Mouse (Mus musculus) ES-Bruce4 (cell line): ENCODE data around the gene Adamts7. TPM values are rescaled to one million over a fixed set of nuclear protein-coding genes. Genes with fewer than 3 reads are reported as not detected.

Source experiments
- H3K27ac ChIP-seq: 2 replicates; pipeline ENCODE4 v1.5.1; 2012; ENCODE audit warnings: low read length, inconsistent platforms; ENCODE audit not compliant: insufficient read depth
- H3K27me3 ChIP-seq: 2 replicates; pipeline ENCODE4 v1.6.1; 2012; ENCODE audit warnings: mild to moderate bottlenecking, low read length, inconsistent platforms; ENCODE audit not compliant: control insufficient read depth, poor library complexity, insufficient read depth, severe bottlenecking
- H3K36me3 ChIP-seq: 2 replicates; pipeline ENCODE4 v1.6.1; 2012; ENCODE audit warnings: inconsistent platforms, mild to moderate bottlenecking, low read length, moderate library complexity; ENCODE audit not compliant: control insufficient read depth, poor library complexity, insufficient read depth, severe bottlenecking
- H3K4me1 ChIP-seq: one replicate; pipeline ENCODE4 v1.8.1; 2011; ENCODE audit warnings: low read length; ENCODE audit not compliant: control insufficient read depth, insufficient read depth
- H3K4me3 ChIP-seq: 2 replicates; pipeline ENCODE4 v1.5.1; 2011; ENCODE audit warnings: low read depth, mild to moderate bottlenecking, low read length
- H3K9ac ChIP-seq: 2 replicates; pipeline ENCODE4 v1.6.1; 2012; ENCODE audit warnings: low read depth, mild to moderate bottlenecking, inconsistent platforms; ENCODE audit not compliant: poor library complexity, severe bottlenecking
- H3K9me3 ChIP-seq: replicated peaks from 2 replicates; pipeline ENCODE4 v1.6.1; 2012; ENCODE audit warnings: mild to moderate bottlenecking, low read length, inconsistent platforms; ENCODE audit not compliant: control insufficient read depth, poor library complexity, insufficient read depth, severe bottlenecking
- CTCF ChIP-seq: IDR thresholded peaks from one replicate; pipeline ENCODE4 v1.8.1; 2011; ENCODE audit warnings: low read depth, low read length
- EP300 ChIP-seq: IDR thresholded peaks from 2 replicates; pipeline ENCODE4 v1.6.1; 2011; ENCODE audit warnings: low read depth, low read length; ENCODE audit not compliant: insufficient read depth
- POLR2A ChIP-seq: IDR thresholded peaks from one replicate; pipeline ENCODE4 v1.8.1; 2011; ENCODE audit warnings: low read length; ENCODE audit not compliant: insufficient read depth
- polyA plus RNA-seq: library from polyadenylated mRNA; stranded (reverse); fragments of >200 nt; gene quantifications from 2 replicates; pipeline ENCODE4 v1.2.4, GENCODE M21; 2011; ENCODE audit warnings: low read depth; ENCODE audit not compliant: missing spikeins, insufficient read depth, insufficient read length

Gene Adamts7
- polyA plus RNA-seq, 1 experiment, result 4.2 TPM

GRCm38 (mm10) chr9:90166615-90167014 is 3.7 kb downstream of the Adamts7 start:
- no peaks in the 10 kb centered on the region for H3K9me3 ChIP-seq
- no peaks in the 10 kb centered on the region for H3K27me3 ChIP-seq
- H3K4me3 ChIP-seq, result no peak overlapping the region
- no peaks in the 10 kb centered on the region for H3K4me1 ChIP-seq
- no peak overlapping the region for H3K9ac ChIP-seq
- H3K27ac ChIP-seq, result no peak overlapping the region
- TF ChIP-seq EP300 (no peak), CTCF (no peak), POLR2A (no peak)
- no peaks in the 10 kb centered on the region for H3K36me3 ChIP-seq

- H3K27me3 ChIP-seq, result no peaks in the 10 kb centered on the region
- TF ChIP-seq EP300 (no peak), POLR2A (no peak), CTCF (no peak)
- no peak overlapping the region for H3K27ac ChIP-seq
These were observed 7.1 kb downstream of the Adamts7 start for GRCm38 (mm10) chr9:90169965-90170364.

GRCm38 (mm10) chr9:90171421-90171820 is 8.6 kb downstream of the Adamts7 start:
- TF ChIP-seq EP300, result no peak
- no peak for TF ChIP-seq POLR2A
- no peak for TF ChIP-seq CTCF
- H3K36me3 ChIP-seq, result no peaks in the 10 kb centered on the region

More at GRCm38 (mm10) chr9:90169965-90170364, 7.1 kb downstream of the Adamts7 start:
- no peaks in the 10 kb centered on the region for H3K36me3 ChIP-seq
- H3K9ac ChIP-seq, result no peak overlapping the region
- no peaks in the 10 kb centered on the region for H3K9me3 ChIP-seq
- no peaks in the 10 kb centered on the region for H3K4me1 ChIP-seq
- H3K4me3 ChIP-seq, result no peak overlapping the region

GRCm38 (mm10) chr9:90172528-90173321 is 9.9 kb downstream of the Adamts7 start:
- Histone ChIP-seq H3K27ac (no peak overlapping the region), H3K27me3 (no peaks in the 10 kb centered on the region), H3K9me3 (no peaks in the 10 kb centered on the region), H3K4me1 (no peaks in the 10 kb centered on the region), H3K36me3 (no peaks in the 10 kb centered on the region), H3K4me3 (no peak overlapping the region), H3K9ac (no peak overlapping the region)
- TF ChIP-seq EP300 (no peak), CTCF (no peak), POLR2A (no peak)

More at GRCm38 (mm10) chr9:90171421-90171820, 8.6 kb downstream of the Adamts7 start:
- Histone ChIP-seq H3K9me3 (no peaks in the 10 kb centered on the region), H3K4me1 (no peaks in the 10 kb centered on the region), H3K27me3 (no peaks in the 10 kb centered on the region), H3K9ac (no peak overlapping the region), H3K27ac (no peak overlapping the region), H3K4me3 (no peak overlapping the region)

- no peak for TF ChIP-seq EP300
- no peak for TF ChIP-seq CTCF
- no peak for TF ChIP-seq POLR2A
- Histone ChIP-seq H3K9me3 (no peaks in the 10 kb centered on the region), H3K4me3 (no peak overlapping the region), H3K36me3 (no peaks in the 10 kb centered on the region), H3K9ac (no peak overlapping the region), H3K27me3 (no peaks in the 10 kb centered on the region), H3K4me1 (no peaks in the 10 kb centered on the region), H3K27ac (no peak overlapping the region)
These were observed 10.5 kb downstream of the Adamts7 start for GRCm38 (mm10) chr9:90173330-90173729.

GRCm38 (mm10) chr9:90179409-90179808 is 16.5 kb downstream of the Adamts7 start:
- TF ChIP-seq POLR2A (no peak), EP300 (no peak), CTCF (no peak)
- Histone ChIP-seq H3K9ac (no peak overlapping the region), H3K4me3 (no peak overlapping the region), H3K27me3 (no peaks in the 10 kb centered on the region), H3K9me3 (no peaks in the 10 kb centered on the region), H3K27ac (no peak overlapping the region), H3K36me3 (no peaks in the 10 kb centered on the region), H3K4me1 (no peaks in the 10 kb centered on the region)
